Mouse (Mus musculus): Measurements from ENCODE around the gene Fbxl21.

Fbxl21 gene

DNA sequence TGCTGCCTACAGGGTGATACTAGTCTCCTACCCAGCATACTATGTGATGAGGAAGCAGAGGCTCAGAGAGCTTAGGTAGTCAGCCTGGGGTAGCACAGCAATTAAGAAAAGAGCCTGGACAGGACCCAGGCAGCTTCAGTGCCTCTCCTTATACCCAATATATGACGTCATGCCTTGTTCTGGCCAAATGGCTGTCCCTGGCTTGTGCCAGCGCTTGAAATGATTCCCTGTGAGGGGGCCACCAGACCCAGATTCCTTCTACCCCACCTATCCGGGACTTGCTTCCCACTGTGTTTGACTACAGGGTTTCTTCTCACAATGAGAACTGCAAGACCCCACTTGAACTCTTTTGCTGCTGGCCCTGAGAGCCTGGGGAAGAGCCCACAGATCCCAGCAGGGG lies 59.2 kb downstream of the Fbxl21 start:
- DNase-seq (ENCODE audit: low read depth, low spot score), result no peak

- DNase-seq (ENCODE audit: low read depth, low spot score), result peak; percentile 9
Observed at GRCm38 (mm10) chr13:56581961-56582434, 59.7 kb downstream of the Fbxl21 start.

DNA sequence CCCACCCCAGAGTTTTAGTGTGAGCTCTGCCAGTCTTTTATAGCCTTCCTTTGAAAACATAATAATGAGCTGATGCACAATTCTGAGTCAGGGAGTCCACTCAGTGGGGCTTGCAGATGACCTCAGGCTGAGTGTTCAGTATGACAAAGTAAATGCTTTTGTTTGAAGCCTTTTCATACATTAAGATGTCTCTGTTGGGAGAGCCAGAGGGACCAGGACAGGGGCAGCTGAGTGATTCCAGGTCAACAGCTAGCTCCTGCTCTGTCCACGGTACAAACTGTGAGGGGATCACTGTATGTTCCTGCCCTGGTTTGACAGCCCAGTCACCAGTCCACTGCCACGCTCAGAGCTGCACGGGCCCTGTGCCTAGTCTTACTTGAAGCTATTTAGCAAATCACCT lies 60.4 kb downstream of the Fbxl21 start:
- DNase-seq (ENCODE audit: low read depth, low spot score), result no peak

- DNase-seq (ENCODE audit: low read depth, low spot score), result no peak
Observed at GRCm38 (mm10) chr13:56586046-56586445, 63.8 kb downstream of the Fbxl21 start.

All from A20 (cell line).